Mouse (Mus musculus) MEL (cell line): ENCODE results near the gene Serping1. TPM values are rescaled to one million over a fixed set of nuclear protein-coding genes. Genes with fewer than 3 reads are reported as not detected.

ENCODE experiments used
- DNase-seq: peaks from one replicate; pipeline ENCODE4 v3.0.0; 2011; ENCODE audit warnings: low read depth, low spot score
- H3K27ac ChIP-seq: 2 replicates; pipeline ENCODE4 v1.5.1; 2012; ENCODE audit warnings: low read depth, mild to moderate bottlenecking, control low read depth, low read length, moderate library complexity; ENCODE audit not compliant: control insufficient read depth
- H3K27me3 ChIP-seq, 2 experiments: fragments of 150-350 bp in 1 of 2; sonication (generic) in 1 of 2; 2 replicates each; pipeline ENCODE4 v1.6.1; 2012; ENCODE audit warnings: low read length in 2 of 2, mild to moderate bottlenecking in 2 of 2, improper control_type of control experiment in 1 of 2, moderate library complexity in 1 of 2; ENCODE audit not compliant: insufficient read depth in 2 of 2, control insufficient read depth in 1 of 2
- H3K36me3 ChIP-seq, 2 experiments: 2 replicates each; pipeline ENCODE4 v1.6.1; 2012 to 2014; ENCODE audit warnings: low read length in 2 of 2, improper control_type of control experiment in 1 of 2, inconsistent platforms in 1 of 2, mild to moderate bottlenecking in 1 of 2; ENCODE audit not compliant: insufficient read depth in 2 of 2, control insufficient read depth in 1 of 2
- H3K4me1 ChIP-seq, 2 experiments: fragments of 150-350 bp in 1 of 2; sonication (generic) in 1 of 2; 2 replicates each; pipeline ENCODE4 v1.6.1; 2012; ENCODE audit warnings: low read length in 2 of 2, improper control_type of control experiment in 1 of 2, mild to moderate bottlenecking in 1 of 2; ENCODE audit not compliant: insufficient read depth in 2 of 2, control insufficient read depth in 1 of 2
- H3K4me3 ChIP-seq, 2 experiments: fragments of 150-350 bp in 1 of 2; sonication (generic) in 1 of 2; 2 replicates each; pipeline ENCODE4 v1.5.1; 2012; ENCODE audit warnings: low read depth in 2 of 2, low read length in 2 of 2, mild to moderate bottlenecking in 2 of 2, moderate library complexity in 2 of 2, control low read depth in 1 of 2, improper control_type of control experiment in 1 of 2; ENCODE audit not compliant: control insufficient read depth in 1 of 2, insufficient read depth in 1 of 2
- H3K79me2 ChIP-seq: 2 replicates; pipeline ENCODE4 v1.6.1; 2012; ENCODE audit warnings: mild to moderate bottlenecking, low read length, moderate library complexity; ENCODE audit not compliant: control insufficient read depth, poor library complexity, insufficient read depth
- H3K9ac ChIP-seq: 2 replicates; pipeline ENCODE4 v1.6.1; 2012; ENCODE audit warnings: low read depth, mild to moderate bottlenecking, control low read depth, low read length, moderate library complexity; ENCODE audit not compliant: control insufficient read depth, poor library complexity, severe bottlenecking
- H3K9me3 ChIP-seq: fragments of 150-350 bp; sonication (generic); replicated peaks from 2 replicates; pipeline ENCODE4 v1.6.1; 2012; ENCODE audit warnings: mild to moderate bottlenecking, low read length, improper control_type of control experiment, moderate library complexity; ENCODE audit not compliant: insufficient read depth
- BHLHE40 ChIP-seq: IDR thresholded peaks from 2 replicates; pipeline ENCODE4 v1.6.1; 2012; ENCODE audit warnings: low read depth, mild to moderate bottlenecking, inconsistent platforms, low read length, improper control_type of control experiment, borderline replicate concordance
- CHD2 ChIP-seq: IDR thresholded peaks from 2 replicates; pipeline ENCODE4 v1.6.1; 2011; ENCODE audit warnings: low read length, improper control_type of control experiment
- ELF1 ChIP-seq: IDR thresholded peaks from 2 replicates; pipeline ENCODE4 v1.6.1; 2014; ENCODE audit warnings: low read depth, mild to moderate bottlenecking, inconsistent platforms, low read length, improper control_type of control experiment, moderate library complexity
- EP300 ChIP-seq, 2 experiments: IDR thresholded peaks; 2 replicates each; pipeline ENCODE4 v1.6.1; 2011; ENCODE audit warnings: improper control_type of control experiment in 2 of 2, low read length in 2 of 2, low read depth in 1 of 2, mild to moderate bottlenecking in 1 of 2
- ETS1 ChIP-seq: IDR thresholded peaks from 2 replicates; pipeline ENCODE4 v1.6.1; 2012; ENCODE audit warnings: low read depth, mild to moderate bottlenecking, inconsistent platforms, low read length, improper control_type of control experiment, moderate library complexity
- GABPA ChIP-seq: IDR thresholded peaks from 2 replicates; pipeline ENCODE4 v1.6.1; 2012; ENCODE audit warnings: low read depth, mild to moderate bottlenecking, inconsistent platforms, low read length, improper control_type of control experiment, moderate library complexity
- GATA1 ChIP-seq: IDR thresholded peaks from 2 replicates; pipeline ENCODE4 v1.6.1; 2011; ENCODE audit warnings: low read depth, low read length, improper control_type of control experiment
- HCFC1 ChIP-seq: IDR thresholded peaks from 2 replicates; pipeline ENCODE4 v1.6.1; 2012; ENCODE audit warnings: low read depth, mild to moderate bottlenecking, inconsistent platforms, low read length, improper control_type of control experiment, moderate library complexity
- JUND ChIP-seq: IDR thresholded peaks from 2 replicates; pipeline ENCODE4 v1.6.1; 2011; ENCODE audit warnings: low read depth, mild to moderate bottlenecking, improper control_type of control experiment, low read length
- KAT2A ChIP-seq: conservative IDR thresholded peaks from 2 replicates; pipeline ENCODE4 v1.6.1; 2012; ENCODE audit warnings: low read depth, low read length, improper control_type of control experiment, inconsistent platforms
- MAFK ChIP-seq: IDR thresholded peaks from 2 replicates; pipeline ENCODE4 v1.6.1; 2011; ENCODE audit warnings: low read depth, mild to moderate bottlenecking, low read length, improper control_type of control experiment, borderline replicate concordance
- MAZ ChIP-seq: IDR thresholded peaks from 2 replicates; pipeline ENCODE4 v1.6.1; 2012; ENCODE audit warnings: low read depth, mild to moderate bottlenecking, inconsistent platforms, low read length, improper control_type of control experiment
- MXI1 ChIP-seq: IDR thresholded peaks from 2 replicates; pipeline ENCODE4 v1.6.1; 2011; ENCODE audit warnings: mild to moderate bottlenecking, low read depth, low read length, improper control_type of control experiment
- MYB ChIP-seq: IDR thresholded peaks from 2 replicates; pipeline ENCODE4 v1.6.1; 2011; ENCODE audit warnings: mild to moderate bottlenecking, low read depth, low read length, improper control_type of control experiment
- MYC ChIP-seq: IDR thresholded peaks from 2 replicates; pipeline ENCODE4 v1.6.1; 2011; ENCODE audit warnings: low read depth, mild to moderate bottlenecking, low read length, improper control_type of control experiment, moderate library complexity
- NRF1 ChIP-seq: IDR thresholded peaks from 2 replicates; pipeline ENCODE4 v1.6.1; 2014; ENCODE audit warnings: low read depth, mild to moderate bottlenecking, inconsistent platforms, low read length, improper control_type of control experiment, moderate library complexity; ENCODE audit not compliant: poor library complexity, insufficient read depth, severe bottlenecking
- POLR2A ChIP-seq, 2 experiments: IDR thresholded peaks; 2 replicates each; pipeline ENCODE4 v1.6.1; 2011 to 2012; ENCODE audit warnings: low read length in 2 of 2, mild to moderate bottlenecking in 2 of 2, control low read depth in 1 of 2, improper control_type of control experiment in 1 of 2, low read depth in 1 of 2, moderate library complexity in 1 of 2; ENCODE audit not compliant: control insufficient read depth in 1 of 2, insufficient read depth in 1 of 2, poor library complexity in 1 of 2
- POLR2AphosphoS2 ChIP-seq: IDR thresholded peaks from 2 replicates; pipeline ENCODE4 v1.6.1; 2011; ENCODE audit warnings: low read length, improper control_type of control experiment
- POLR2AphosphoS5 ChIP-seq: IDR thresholded peaks from 2 replicates; pipeline ENCODE4 v1.6.1; 2012; ENCODE audit warnings: low read depth, borderline replicate concordance, mild to moderate bottlenecking, inconsistent platforms, low read length, moderate library complexity, mixed read lengths
- TAL1 ChIP-seq: IDR thresholded peaks from 2 replicates; pipeline ENCODE4 v1.6.1; 2012; ENCODE audit warnings: mild to moderate bottlenecking, inconsistent platforms, low read length, moderate library complexity, mixed read lengths
- TCF12 ChIP-seq: IDR thresholded peaks from 2 replicates; pipeline ENCODE4 v1.6.1; 2014; ENCODE audit warnings: low read depth, mild to moderate bottlenecking, inconsistent platforms, low read length, improper control_type of control experiment, moderate library complexity
- UBTF ChIP-seq: IDR thresholded peaks from 2 replicates; pipeline ENCODE4 v1.6.1; 2012; ENCODE audit warnings: low read depth, mild to moderate bottlenecking, inconsistent platforms, low read length, improper control_type of control experiment, moderate library complexity, borderline replicate concordance; ENCODE audit not compliant: insufficient read depth
- USF1 ChIP-seq: IDR thresholded peaks from 2 replicates; pipeline ENCODE4 v1.6.1; 2014; ENCODE audit warnings: low read depth, mild to moderate bottlenecking, inconsistent platforms, low read length, improper control_type of control experiment, moderate library complexity
- ZC3H11A ChIP-seq: IDR thresholded peaks from 2 replicates; pipeline ENCODE4 v1.6.1; 2012; ENCODE audit warnings: low read depth, mild to moderate bottlenecking, inconsistent platforms, low read length, improper control_type of control experiment
- ZKSCAN1 ChIP-seq: IDR thresholded peaks from 2 replicates; pipeline ENCODE4 v1.6.1; 2012; ENCODE audit warnings: low read depth, mild to moderate bottlenecking, inconsistent platforms, low read length, improper control_type of control experiment, moderate library complexity
- ZMIZ1 ChIP-seq: IDR thresholded peaks from 2 replicates; pipeline ENCODE4 v1.6.1; 2012; ENCODE audit warnings: low read depth, mild to moderate bottlenecking, inconsistent platforms, low read length, improper control_type of control experiment, moderate library complexity
- polyA plus RNA-seq, 2 experiments: library from polyadenylated mRNA; stranded (reverse) in 1 of 2; unstranded in 1 of 2; fragments of >175 nt in 1 of 2; fragments of >200 nt in 1 of 2; gene quantifications; 2 replicates each; pipeline versions ENCODE4 v1.2.1 to v1.2.4; 2012; ENCODE audit warnings: low replicate concordance in 2 of 2, low read depth in 1 of 2; ENCODE audit not compliant: insufficient read length in 2 of 2, insufficient read depth in 1 of 2, missing spikeins in 1 of 2
- total RNA-seq: library from RNA; depleted of rRNA; stranded (reverse); fragments of 300-350 nt; gene quantifications from 2 replicates; pipeline ENCODE4 v1.2.3, GENCODE M21; 2012

Gene Serping1
- total and polyA plus RNA-seq, 3 experiments = not detected

- TF ChIP-seq ZC3H11A (no peak), MYB (peak; percentile 67), UBTF (no peak), KAT2A (peak; percentile 97), ZKSCAN1 (no peak), MAZ (0 out of 2 replicates have a peak, but pooled peaks have one; percentile 50), ZMIZ1 (peak; percentile 88), POLR2AphosphoS5 (no peak), POLR2AphosphoS2 (peak; percentile 96), USF1 (peak; percentile 72), POLR2A (IDR thresholded peaks at IDR 0.05; ENCODE audit: control insufficient read depth in 1 of 2, insufficient read depth in 1 of 2, low read depth in 1 of 2, low read length in 2 of 2, poor library complexity in 1 of 2) (peak; percentile 69 to 98; a peak in 3 of 4 replicates), EP300 (IDR thresholded peaks at IDR 0.05; ENCODE audit: low read depth in 1 of 2, low read length in 2 of 2) (peak in 1 of 2 experiments; percentile 30; a peak in 1 of 4 replicates), BHLHE40 (no peak), HCFC1 (peak; percentile 97), GABPA (no peak), GATA1 (no peak)
Observed at GRCm38 (mm10) chr2:84727172-84727858, 47.9 kb downstream of the Serping1 start, which contains the start of gene Clp1 (continued).

GRCm38 (mm10) chr2:84726716-84727115 is 48.5 kb downstream of the Serping1 start:
- TF ChIP-seq MYC (no peak), TAL1 (no peak), POLR2AphosphoS2 (no peak), NRF1 (no peak), TCF12 (no peak), USF1 (no peak), EP300 (IDR thresholded peaks at IDR 0.05; ENCODE audit: low read depth in 1 of 2, low read length in 2 of 2) (no peak), MAFK (no peak), POLR2A (IDR thresholded peaks at IDR 0.05; ENCODE audit: control insufficient read depth in 1 of 2, insufficient read depth in 1 of 2, low read depth in 1 of 2, low read length in 2 of 2, poor library complexity in 1 of 2) (no peak), CHD2 (no peak), ELF1 (no peak), ZC3H11A (no peak), MXI1 (no peak), BHLHE40 (no peak), GATA1 (no peak), ETS1 (no peak), JUND (no peak)
- DNase-seq = no peak
- Histone ChIP-seq H3K27me3 (no peaks in the 10 kb centered on the region), H3K4me3 (peak overlapping the region; percentile 83 to 92), H3K4me1 (peaks cover 5 to 10% of the 10 kb centered on the region in 2 experiments), H3K79me2 (peaks cover 27% of the 10 kb centered on the region), H3K9me3 (no peaks in the 10 kb centered on the region), H3K9ac (peak overlapping the region; percentile 88), H3K27ac (peak overlapping the region; percentile 73), H3K36me3 (peaks cover 5 to 30% of the 10 kb centered on the region in 2 experiments; a peak in 3 of 4 replicates)
